In genomic region chr1:43878163-43878562, GRCm38 (mm10) we compare ENCODE assay signal across 26 mouse cellular contexts. TPM values are rescaled to one million over a fixed set of nuclear protein-coding genes. Genes with fewer than 3 reads are reported as not detected.
DNase-seq lines count a peak whose midpoint lies in the region; ATAC-seq and TF ChIP-seq lines count a peak whose summit lies in the region.
"Had no signal": no experiment of that assay in that cellular context is flagged by ENCODE, and none has a peak within 500 bp of the region (broad histone marks: within the 10 kb centered on the region; RNA-seq: fewer than 3 reads in every experiment).

No protein-coding gene starts in this region.

- H3K4me3 ChIP-seq in kidney, embryonic 14.5 days (ENCODE audit: low read length), result no peak overlapping the region
- no peak overlapping the region for H3K4me3 ChIP-seq in liver, adult 2 months (ENCODE audit: insufficient read depth, low read depth, low read length)
- H3K4me3 ChIP-seq in liver, postnatal 0 days (ENCODE audit: low read depth, low read length), result no peak overlapping the region
- H3K4me3 ChIP-seq in kidney, embryonic 16.5 days (ENCODE audit: low read length), result no peak overlapping the region
- H3K4me3 ChIP-seq: embryonic facial prominence, embryonic 15.5 days; erythroblast, embryonic 14.5 days; forebrain, embryonic 10.5 days; gastrocnemius, adult 2 months; heart, embryonic 10.5 days; hindbrain, embryonic 13.5 days had no signal

- H3K36me3 ChIP-seq in kidney, embryonic 14.5 days (ENCODE audit: control insufficient read depth, insufficient read depth, low read length), result no peaks in the 10 kb centered on the region
- no peaks in the 10 kb centered on the region for H3K36me3 ChIP-seq in liver, adult 2 months (ENCODE audit: control insufficient read depth, insufficient read depth, low read length)
- no peaks in the 10 kb centered on the region for H3K36me3 ChIP-seq in liver, postnatal 0 days (replicated peaks; ENCODE audit: insufficient read depth, low read length)
- H3K36me3 ChIP-seq in kidney, embryonic 16.5 days (ENCODE audit: insufficient read depth, low read length), result no peaks in the 10 kb centered on the region
- H3K36me3 ChIP-seq: embryonic facial prominence, embryonic 15.5 days; forebrain, embryonic 10.5 days; G1E; heart, embryonic 10.5 days; hindbrain, embryonic 13.5 days had no signal

- no peaks in the 10 kb centered on the region for H3K27me3 ChIP-seq in kidney, embryonic 14.5 days (ENCODE audit: control insufficient read depth, insufficient read depth, low read length)
- H3K27me3 ChIP-seq in liver, adult 2 months (ENCODE audit: control insufficient read depth, insufficient read depth, low read length), result no peaks in the 10 kb centered on the region
- H3K27me3 ChIP-seq in liver, postnatal 0 days (ENCODE audit: insufficient read depth, low read length), result no peaks in the 10 kb centered on the region
- H3K27me3 ChIP-seq in kidney, embryonic 16.5 days (ENCODE audit: insufficient read depth, low read length), result no peaks in the 10 kb centered on the region
- H3K27me3 ChIP-seq: embryonic facial prominence, embryonic 15.5 days; hindbrain, embryonic 13.5 days had no signal

- H3K79me2 ChIP-seq in liver, adult 2 months (ENCODE audit: control insufficient read depth, insufficient read depth, low read length), result no peaks in the 10 kb centered on the region

- H3K4me2 ChIP-seq in kidney, embryonic 14.5 days (replicated peaks; ENCODE audit: low read depth, low read length), result no peak overlapping the region
- no peak overlapping the region for H3K4me2 ChIP-seq in liver, postnatal 0 days (ENCODE audit: low read depth, low read length)
- no peak overlapping the region for H3K4me2 ChIP-seq in kidney, embryonic 16.5 days (replicated peaks; ENCODE audit: low read depth, low read length)
- H3K4me2 ChIP-seq: embryonic facial prominence, embryonic 15.5 days; hindbrain, embryonic 13.5 days had no signal

- TF ChIP-seq CTCF in liver, adult 2 months (IDR thresholded peaks at IDR 0.05; ENCODE audit: low read depth, low read length), result no peak
- TF ChIP-seq CTCF in liver, postnatal 0 days (IDR thresholded peaks at IDR 0.05; ENCODE audit: low read depth), result no peak

- 70% methylated on average over 2 of the region's 2 CpGs for WGBS in kidney, embryonic 14.5 days
- 41% methylated on average over 2 of the region's 2 CpGs for WGBS in liver, adult 2 months
- WGBS in liver, postnatal 0 days (ENCODE audit: insufficient replicate concordance), result 60% methylated on average over 2 of the region's 2 CpGs
- 64% methylated on average over 2 of the region's 2 CpGs for WGBS in kidney, embryonic 16.5 days

- peak; percentile 84 for DNase-seq in kidney, adult 11 months
- DNase-seq in liver, adult 2 months (ENCODE audit: extremely low read depth, low read depth, low spot score), result peak; percentile 21
- no peak for DNase-seq in liver, postnatal 0 days
- peak; percentile 43 to 82 for DNase-seq in kidney, postnatal 36 days
- DNase-seq in gastrocnemius, postnatal 25 days, result no peak
- no peak for DNase-seq in adrenal gland, postnatal 10 days
- DNase-seq: adrenal gland, postnatal 25 days; B cell, adult 2 months; cerebellum, adult 11 months; cerebellum, adult 8-10 months; embryo, embryonic 11 days; gastrocnemius, adult 2 months; gastrocnemius, postnatal 36 days; heart, adult 11 months; heart, postnatal 10 days had no signal

- no peaks in the 10 kb centered on the region for H3K9me3 ChIP-seq in kidney, embryonic 14.5 days (ENCODE audit: control insufficient read depth, low read length)
- H3K9me3 ChIP-seq in liver, postnatal 0 days (ENCODE audit: low read length), result no peaks in the 10 kb centered on the region
- no peaks in the 10 kb centered on the region for H3K9me3 ChIP-seq in kidney, embryonic 16.5 days (ENCODE audit: low read length)
- H3K9me3 ChIP-seq: embryonic facial prominence, embryonic 15.5 days; forebrain, embryonic 10.5 days; G1E; heart, embryonic 10.5 days; hindbrain, embryonic 13.5 days had no signal

- no peak for TF ChIP-seq POLR2A in liver, adult 2 months (IDR thresholded peaks at IDR 0.05; ENCODE audit: extremely low read depth, insufficient read depth, low read length)

- no peaks in the 10 kb centered on the region for H3K4me1 ChIP-seq in kidney, embryonic 14.5 days (ENCODE audit: control insufficient read depth, insufficient read depth, low read length)
- H3K4me1 ChIP-seq in liver, adult 2 months (ENCODE audit: control insufficient read depth, insufficient read depth, low read length), result no peaks in the 10 kb centered on the region; the same call in 1 of the 2 replicates
- H3K4me1 ChIP-seq in liver, postnatal 0 days (ENCODE audit: insufficient read depth), result no peaks in the 10 kb centered on the region; the same call in 1 of the 2 replicates
- no peaks in the 10 kb centered on the region for H3K4me1 ChIP-seq in kidney, embryonic 16.5 days (ENCODE audit: insufficient read depth, low read length)
- H3K4me1 ChIP-seq: embryonic facial prominence, embryonic 15.5 days had no signal

- ATAC-seq in kidney, embryonic 14.5 days (ENCODE audit: low FRiP score, low TSS enrichment), result no peak
- no peak for ATAC-seq in liver, postnatal 0 days
- ATAC-seq in kidney, embryonic 16.5 days (ENCODE audit: low FRiP score, low TSS enrichment), result peak; percentile 49; the same call in 1 of the 2 replicates
- ATAC-seq: activated CD4-positive, CD25-positive, alpha-beta regulatory T cell, adult 4 months; CD4-positive, CD25-positive, alpha-beta regulatory T cell, adult 4 months; forebrain, embryonic 14.5 days had no signal

- TF ChIP-seq EP300 in liver, postnatal 0 days (IDR thresholded peaks at IDR 0.05; ENCODE audit: low read depth), result no peak

- no peak overlapping the region for H3K27ac ChIP-seq in kidney, embryonic 14.5 days (ENCODE audit: low read depth, low read length)
- H3K27ac ChIP-seq in liver, adult 2 months (replicated peaks; ENCODE audit: insufficient read depth, low read depth, low read length), result no peak overlapping the region
- H3K27ac ChIP-seq in liver, postnatal 0 days (ENCODE audit: low read depth), result no peak overlapping the region
- H3K27ac ChIP-seq in kidney, embryonic 16.5 days (ENCODE audit: low read length), result no peak overlapping the region
- H3K27ac ChIP-seq: embryonic facial prominence, embryonic 15.5 days; forebrain, embryonic 10.5 days; gastrocnemius, adult 2 months; heart, embryonic 10.5 days; hindbrain, embryonic 13.5 days had no signal

- H3K9ac ChIP-seq in kidney, embryonic 14.5 days (ENCODE audit: low read depth, low read length), result no peak overlapping the region
- no peak overlapping the region for H3K9ac ChIP-seq in liver, adult 2 months (ENCODE audit: low read depth, low read length)
- H3K9ac ChIP-seq in liver, postnatal 0 days (replicated peaks), result no peak overlapping the region
- H3K9ac ChIP-seq in kidney, embryonic 16.5 days (replicated peaks; ENCODE audit: low read length), result no peak overlapping the region
- H3K9ac ChIP-seq: embryonic facial prominence, embryonic 15.5 days; hindbrain, embryonic 13.5 days had no signal

RNA-seq across cellular contexts. Expression of gene Uxs1, which starts 50.6 kb away (rescaled TPM):
- polyA plus RNA-seq in kidney, embryonic 14.5 days (2014; fragmentation: Nextera tagmentation; extraction: Ambion mirVana), result 20.4 and 25.0 TPM in 2 replicates
- 8.5 and 8.9 TPM in 2 replicates for total RNA-seq in liver, adult 2 months (2014; rRNA removed)
- polyA plus RNA-seq in liver, adult 2 months (2012; rRNA removed), result 6.7 and 9.5 TPM in 2 replicates
- 7.3 and 7.4 TPM in 2 replicates for polyA plus RNA-seq in liver, postnatal 0 days (2015; fragmentation: Nextera tagmentation; extraction: Ambion mirVana)
- 26.0 and 26.6 TPM in 2 replicates for polyA plus RNA-seq in kidney, embryonic 16.5 days (2015; fragmentation: Nextera tagmentation; extraction: Ambion mirVana)
- total RNA-seq in gastrocnemius, postnatal 25 days (2021), result 10 to 100 TPM; 11.7 to 15.6 TPM
- 10 to 100 TPM; 27.6 to 28.2 TPM for total RNA-seq in adrenal gland, postnatal 10 days (2021)

RNA-seq across cellular contexts. Expression of gene Tpp2, which starts 55.3 kb away (rescaled TPM):
- polyA plus RNA-seq in kidney, embryonic 14.5 days (2014; fragmentation: Nextera tagmentation; extraction: Ambion mirVana), result 41.2 and 63.0 TPM in 2 replicates
- total RNA-seq in liver, adult 2 months (2014; rRNA removed), result 39.6 and 41.0 TPM in 2 replicates
- polyA plus RNA-seq in liver, adult 2 months (2012; rRNA removed), result 3.5 and 4.1 TPM in 2 replicates
- 14.8 and 17.8 TPM in 2 replicates for polyA plus RNA-seq in liver, postnatal 0 days (2015; fragmentation: Nextera tagmentation; extraction: Ambion mirVana)
- polyA plus RNA-seq in kidney, embryonic 16.5 days (2015; fragmentation: Nextera tagmentation; extraction: Ambion mirVana), result 63.7 and 71.3 TPM in 2 replicates
- 10 to 100 TPM; 32.6 to 33.1 TPM for total RNA-seq in gastrocnemius, postnatal 25 days (2021)
- total RNA-seq in adrenal gland, postnatal 10 days (2021), result 10 to 100 TPM; 42.7 to 49.8 TPM

Comparison
In these comparisons a context has a peak if more than half of its experiments do, and no peak if none do; other contexts are left out.
1. DNase-seq: peak in kidney, adult 11 months (single experiment), liver, adult 2 months (single experiment) and kidney, postnatal 36 days (2 of 2); none in liver, postnatal 0 days (single experiment), gastrocnemius, postnatal 25 days (single experiment) and adrenal gland, postnatal 10 days (single experiment).